Mouse (Mus musculus): ENCODE measurements around the gene Sec14l3.
"Not testable (repeated sequence)": the region's sequence is repeated elsewhere in the genome, so short reads cannot be mapped to it uniquely, and the experiment has no call there.

- TF ChIP-seq CTCF (IDR thresholded peaks at IDR 0.05; ENCODE audit: control insufficient read depth, insufficient read depth, insufficient read length); MAX (IDR thresholded peaks at IDR 0.05); USF1 (IDR thresholded peaks at IDR 0.05; ENCODE audit: low read depth); MYOG (IDR thresholded peaks at IDR 0.05; ENCODE audit: control insufficient read depth, extremely low read depth, insufficient read length): not testable (repeated sequence)
Observed at GRCm38 (mm10) chr11:4015796-4016195, 48.8 kb upstream of the Sec14l3 start.

Data from C2C12 (cell line).